Mouse (Mus musculus) brain, embryonic 14.5 days (tissue): Measurements from ENCODE around the gene Zfp462.

Source experiments
- CTCF ChIP-seq: fragments of 200-500 bp; IDR thresholded peaks from 2 replicates; pipeline ENCODE4 v1.5.1; 2012; ENCODE audit warnings: inconsistent platforms, mild to moderate bottlenecking, moderate library complexity, borderline replicate concordance; ENCODE audit not compliant: insufficient read depth, insufficient read length; ENCODE audit errors: extremely low read depth
- POLR2A ChIP-seq: fragments of 200-500 bp; IDR thresholded peaks from 2 replicates; pipeline ENCODE4 v1.6.1; 2012; ENCODE audit warnings: mild to moderate bottlenecking, inconsistent platforms, borderline replicate concordance; ENCODE audit not compliant: poor library complexity, insufficient read depth, insufficient read length, severe bottlenecking; ENCODE audit errors: extremely low read depth

- TF ChIP-seq CTCF = no peak
- no peak for TF ChIP-seq POLR2A
These were observed 113.0 kb downstream of the Zfp462 start for GRCm38 (mm10) chr4:55057666-55058455.
